Mouse (Mus musculus): ENCODE data around the gene Nin. TPM values are rescaled to one million over a fixed set of nuclear protein-coding genes. Genes with fewer than 3 reads are reported as not detected.

Nin gene
- total and polyA plus RNA-seq, 3 experiments, result 29.0 to 51.7 (median 37.2) TPM

DNA sequence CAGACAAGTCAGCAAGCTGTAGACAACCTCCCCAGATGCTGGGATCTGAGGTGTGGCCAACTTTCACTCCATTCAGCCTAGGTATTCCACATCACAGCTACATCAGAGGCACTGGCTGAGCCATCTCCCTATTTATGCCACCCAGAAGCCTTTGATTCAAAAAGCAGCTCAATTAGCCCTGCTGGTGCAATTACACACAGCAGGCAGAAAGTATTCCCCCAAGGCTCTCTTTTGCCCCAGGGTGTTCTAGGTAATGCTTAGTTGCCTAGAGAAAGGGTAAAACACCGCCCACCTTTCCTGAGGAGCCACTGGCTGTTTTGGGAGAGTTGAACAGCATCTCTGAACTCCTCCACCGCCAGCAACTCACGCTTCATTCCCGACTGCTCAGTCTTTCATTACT is 10.3 kb downstream of the Nin start:
- Histone ChIP-seq H3K9me3 (replicated peaks; ENCODE audit: low read length) (no peaks in the 10 kb centered on the region), H3K27ac (ENCODE audit: insufficient read depth, low read depth) (no peak overlapping the region), H3K4me1 (ENCODE audit: control insufficient read depth in 1 of 2, insufficient read depth in 2 of 2) (peaks cover 20 to 60% of the 10 kb centered on the region in 2 experiments), H3K36me3 (replicated peaks in 1 of 2; ENCODE audit: control insufficient read depth in 1 of 2, insufficient read depth in 1 of 2, low read length in 1 of 2) (peaks cover 11 to 47% of the 10 kb centered on the region in 2 experiments), H3K4me3 (replicated peaks in 1 of 3; ENCODE audit: low read depth in 2 of 3, low read length in 2 of 3, poor library complexity in 1 of 3) (no peak overlapping the region), H3K4me2 (ENCODE audit: insufficient read depth, low read depth, poor library complexity, severe bottlenecking) (no peak overlapping the region), H3K9ac (ENCODE audit: insufficient read depth, low read depth) (no peak overlapping the region), H3K27me3 (replicated peaks) (no peaks in the 10 kb centered on the region), H3K79me2 (replicated peaks; ENCODE audit: control insufficient read depth, extremely low read depth, insufficient read depth, poor library complexity, severe bottlenecking) (peaks cover 8% of the 10 kb centered on the region)
- dilution Hi-C loops (cut with MboI; ENCODE audit: extremely low pct_ligation_motif_present, extremely low pct_unique_long_range_greater_than_20kb, low sequenced_read_pairs) (no loop called here), in situ Hi-C loops (cut with MboI; ENCODE audit: low pct_ligation_motif_present, low pct_unique_long_range_greater_than_20kb, low sequenced_read_pairs) (no loop called here)
- TF ChIP-seq ZKSCAN1 (IDR thresholded peaks at IDR 0.05; ENCODE audit: borderline replicate concordance, low read depth, low read length) (no peak), GABPA (IDR thresholded peaks at IDR 0.05; ENCODE audit: insufficient replicate concordance, low read depth, low read length) (no peak), KAT2A (IDR thresholded peaks at IDR 0.05; ENCODE audit: insufficient replicate concordance, low read length) (no peak), USF1 (IDR thresholded peaks at IDR 0.05; ENCODE audit: low read depth, low read length) (no peak), BHLHE40 (IDR thresholded peaks at IDR 0.05; ENCODE audit: low read depth, low read length) (no peak), USF2 (conservative IDR thresholded peaks at IDR 0.05; ENCODE audit: low read depth, low read length) (no peak), NRF1 (IDR thresholded peaks at IDR 0.05; ENCODE audit: low read depth, low read length) (no peak), CHD2 (IDR thresholded peaks at IDR 0.05; ENCODE audit: low read length) (no peak), TBP (conservative IDR thresholded peaks at IDR 0.05; ENCODE audit: low read depth, low read length) (no peak), TCF12 (IDR thresholded peaks at IDR 0.05; ENCODE audit: low read depth, low read length) (no peak), UBTF (IDR thresholded peaks at IDR 0.05; ENCODE audit: low read depth, low read length) (no peak), HCFC1 (IDR thresholded peaks at IDR 0.05; ENCODE audit: low read depth, low read length) (no peak), PAX5 (IDR thresholded peaks at IDR 0.05; ENCODE audit: low read length) (no peak)
- no peak for DNase-seq (ENCODE audit: extremely low read depth)

DNA sequence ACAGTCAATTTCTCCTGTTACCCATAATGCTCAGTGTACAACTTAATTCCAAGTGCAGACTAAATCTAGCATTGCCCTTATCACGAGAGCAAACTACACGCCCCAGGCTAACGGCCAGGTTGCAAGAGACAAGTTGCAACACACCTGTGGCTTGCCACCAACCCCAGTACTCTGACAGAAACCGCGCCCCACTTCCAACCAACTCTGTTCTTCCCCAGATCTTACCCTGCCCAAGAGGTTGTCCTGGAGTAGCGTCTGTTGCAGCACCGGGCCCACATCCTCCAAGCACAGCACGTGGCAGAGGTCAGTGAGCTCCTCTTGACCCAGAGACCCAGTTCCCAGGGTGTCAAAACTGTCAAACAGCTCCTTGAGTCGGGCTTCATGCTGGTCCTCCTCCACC is 11.1 kb downstream of the Nin start:
- Histone ChIP-seq H3K27me3 (replicated peaks) (no peaks in the 10 kb centered on the region), H3K9ac (ENCODE audit: insufficient read depth, low read depth) (no peak overlapping the region), H3K36me3 (replicated peaks in 1 of 2; ENCODE audit: control insufficient read depth in 1 of 2, insufficient read depth in 1 of 2, low read length in 1 of 2) (peaks cover 11 to 50% of the 10 kb centered on the region in 2 experiments), H3K4me2 (ENCODE audit: insufficient read depth, low read depth, poor library complexity, severe bottlenecking) (no peak overlapping the region), H3K4me1 (ENCODE audit: control insufficient read depth in 1 of 2, insufficient read depth in 2 of 2) (peaks cover 16 to 51% of the 10 kb centered on the region in 2 experiments), H3K4me3 (replicated peaks in 1 of 3; ENCODE audit: low read depth in 2 of 3, low read length in 2 of 3, poor library complexity in 1 of 3) (no peak overlapping the region), H3K9me3 (replicated peaks; ENCODE audit: low read length) (no peaks in the 10 kb centered on the region), H3K27ac (ENCODE audit: insufficient read depth, low read depth) (no peak overlapping the region), H3K79me2 (replicated peaks; ENCODE audit: control insufficient read depth, extremely low read depth, insufficient read depth, poor library complexity, severe bottlenecking) (peaks cover 8% of the 10 kb centered on the region)
- in situ Hi-C loops (cut with MboI; ENCODE audit: low pct_ligation_motif_present, low pct_unique_long_range_greater_than_20kb, low sequenced_read_pairs) (no loop called here), dilution Hi-C loops (cut with MboI; ENCODE audit: extremely low pct_ligation_motif_present, extremely low pct_unique_long_range_greater_than_20kb, low sequenced_read_pairs) (no loop called here)
- TF ChIP-seq ZNF384 (IDR thresholded peaks at IDR 0.05; ENCODE audit: low read depth, low read length) (no peak), POLR2A (IDR thresholded peaks at IDR 0.05; ENCODE audit: low read depth, low read length) (no peak), SIN3A (IDR thresholded peaks at IDR 0.05; ENCODE audit: low read length) (no peak), SMC3 (IDR thresholded peaks at IDR 0.05; ENCODE audit: low read depth, low read length) (no peak), CHD1 (IDR thresholded peaks at IDR 0.05; ENCODE audit: low read depth, low read length) (no peak), RCOR1 (conservative IDR thresholded peaks at IDR 0.05; ENCODE audit: low read depth, low read length) (no peak), ZMIZ1 (IDR thresholded peaks at IDR 0.05; ENCODE audit: low read depth, low read length) (no peak), TBP (conservative IDR thresholded peaks at IDR 0.05; ENCODE audit: low read depth, low read length) (no peak), GABPA (IDR thresholded peaks at IDR 0.05; ENCODE audit: insufficient replicate concordance, low read depth, low read length) (no peak), ZC3H11A (IDR thresholded peaks at IDR 0.05; ENCODE audit: low read depth, low read length) (no peak)
- DNase-seq (ENCODE audit: extremely low read depth), result no peak

Data from CH12.LX (cell line).